Comparison of ENCODE assay signal across 12 mouse cellular contexts in the genomic region with DNA sequence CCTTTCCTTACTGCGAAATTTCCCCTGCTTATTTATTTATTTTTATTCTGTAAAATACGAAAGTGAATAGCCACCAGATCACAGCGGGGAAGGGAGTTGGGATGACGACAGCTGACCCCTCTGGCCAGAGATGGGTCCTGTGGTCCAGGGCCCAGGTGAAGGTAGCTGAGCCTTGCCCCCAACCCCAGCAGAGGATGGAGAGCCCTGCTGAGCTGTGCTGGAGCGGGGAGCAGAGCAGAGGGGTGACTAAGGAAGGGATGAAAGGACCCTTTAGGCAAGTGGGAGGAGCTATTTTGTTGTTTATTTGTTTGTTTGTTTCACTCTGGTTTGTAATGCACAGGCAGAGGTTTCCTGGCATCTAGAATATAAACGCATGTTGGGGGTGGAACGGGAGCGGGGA. TPM values are rescaled to one million over a fixed set of nuclear protein-coding genes. Genes with fewer than 3 reads are reported as not detected.
A peak's percentile ranks its signal among the peaks of the same experiment; 100 is the strongest.
DNase-seq lines count a peak whose midpoint lies in the region; ATAC-seq lines count a peak whose summit lies in the region.
"Had no signal": no experiment of that assay in that cellular context is flagged by ENCODE, and none has a peak within 500 bp of the region (broad histone marks: within the 10 kb centered on the region; RNA-seq: fewer than 3 reads in every experiment).

No protein-coding gene starts in this region.

- no peaks in the 10 kb centered on the region for H3K9me3 ChIP-seq in kidney, embryonic 14.5 days (ENCODE audit: control insufficient read depth, low read length)
- no peaks in the 10 kb centered on the region for H3K9me3 ChIP-seq in embryonic facial prominence, embryonic 12.5 days
- H3K9me3 ChIP-seq in hindbrain, embryonic 12.5 days (replicated peaks), result no peaks in the 10 kb centered on the region
- H3K9me3 ChIP-seq in midbrain, embryonic 14.5 days (ENCODE audit: control insufficient read depth, low read length), result no peaks in the 10 kb centered on the region
- no peaks in the 10 kb centered on the region for H3K9me3 ChIP-seq in intestine, embryonic 16.5 days (ENCODE audit: control insufficient read depth, low read length)
- no peaks in the 10 kb centered on the region for H3K9me3 ChIP-seq in heart, embryonic 11.5 days (replicated peaks; ENCODE audit: control insufficient read depth, low read length)

- peak overlapping the region; percentile 18; the same call in 1 of the 2 replicates for H3K4me2 ChIP-seq in kidney, embryonic 14.5 days (replicated peaks; ENCODE audit: low read depth, low read length)
- peak overlapping the region; percentile 28; the same call in 1 of the 2 replicates for H3K4me2 ChIP-seq in embryonic facial prominence, embryonic 12.5 days (replicated peaks)
- H3K4me2 ChIP-seq in hindbrain, embryonic 12.5 days (replicated peaks), result peak overlapping the region; percentile 42
- H3K4me2 ChIP-seq in midbrain, embryonic 14.5 days (ENCODE audit: low read length), result peak overlapping the region; percentile 44
- no peak overlapping the region for H3K4me2 ChIP-seq in intestine, embryonic 16.5 days (ENCODE audit: low read depth, low read length)
- H3K4me2 ChIP-seq in heart, embryonic 11.5 days, result no peak overlapping the region

- H3K36me3 ChIP-seq in kidney, embryonic 14.5 days (ENCODE audit: control insufficient read depth, insufficient read depth, low read length), result no peaks in the 10 kb centered on the region
- H3K36me3 ChIP-seq in embryonic facial prominence, embryonic 12.5 days, result no peaks in the 10 kb centered on the region
- H3K36me3 ChIP-seq in hindbrain, embryonic 12.5 days, result no peaks in the 10 kb centered on the region
- H3K36me3 ChIP-seq in midbrain, embryonic 14.5 days (ENCODE audit: control insufficient read depth, insufficient read depth, low read length), result no peaks in the 10 kb centered on the region
- H3K36me3 ChIP-seq in intestine, embryonic 16.5 days (ENCODE audit: control insufficient read depth, insufficient read depth, low read length), result no peaks in the 10 kb centered on the region
- no peaks in the 10 kb centered on the region for H3K36me3 ChIP-seq in heart, embryonic 11.5 days (ENCODE audit: control insufficient read depth, insufficient read depth, low read length)

- H3K4me3 ChIP-seq in kidney, embryonic 14.5 days (ENCODE audit: low read length), result no peak overlapping the region
- H3K4me3 ChIP-seq in embryonic facial prominence, embryonic 12.5 days, result no peak overlapping the region
- H3K4me3 ChIP-seq in hindbrain, embryonic 12.5 days, result peak overlapping the region; percentile 11; the same call in 1 of the 2 replicates
- 0 out of 2 replicates have a peak overlapping the region, but pooled peaks have one; percentile 2 for H3K4me3 ChIP-seq in midbrain, embryonic 14.5 days (replicated peaks; ENCODE audit: low read depth, low read length)
- H3K4me3 ChIP-seq in intestine, embryonic 16.5 days (ENCODE audit: low read length), result no peak overlapping the region
- H3K4me3 ChIP-seq in heart, embryonic 11.5 days (ENCODE audit: low read depth, low read length), result no peak overlapping the region

- H3K4me1 ChIP-seq in kidney, embryonic 14.5 days (ENCODE audit: control insufficient read depth, insufficient read depth, low read length), result peaks cover 13% of the 10 kb centered on the region; the same call in 1 of the 2 replicates
- peaks cover 19% of the 10 kb centered on the region for H3K4me1 ChIP-seq in embryonic facial prominence, embryonic 12.5 days
- H3K4me1 ChIP-seq in hindbrain, embryonic 12.5 days, result peaks cover 35% of the 10 kb centered on the region
- H3K4me1 ChIP-seq in midbrain, embryonic 14.5 days (ENCODE audit: control insufficient read depth, insufficient read depth, low read length), result peaks cover 34% of the 10 kb centered on the region
- peaks cover 9% of the 10 kb centered on the region for H3K4me1 ChIP-seq in intestine, embryonic 16.5 days (ENCODE audit: control insufficient read depth, insufficient read depth, low read length)
- H3K4me1 ChIP-seq in heart, embryonic 11.5 days (ENCODE audit: control insufficient read depth, insufficient read depth, low read length), result peaks cover 9% of the 10 kb centered on the region; the same call in 1 of the 2 replicates

- no peak for ATAC-seq in kidney, embryonic 14.5 days (ENCODE audit: low FRiP score, low TSS enrichment)
- ATAC-seq in embryonic facial prominence, embryonic 12.5 days (ENCODE audit: insufficient number of reproducible peaks, insufficient read depth, low FRiP score, low TSS enrichment), result no peak
- ATAC-seq in hindbrain, embryonic 12.5 days (ENCODE audit: low FRiP score), result peak; percentile 58
- peak; percentile 35; the same call in 1 of the 2 replicates for ATAC-seq in midbrain, embryonic 14.5 days (ENCODE audit: low FRiP score, low TSS enrichment)
- ATAC-seq in intestine, embryonic 16.5 days, result no peak
- no peak for ATAC-seq in heart, embryonic 11.5 days (replicated peaks; ENCODE audit: insufficient number of reproducible peaks, low FRiP score, low TSS enrichment)
- ATAC-seq: inflammation-experienced regulatory T-cells, adult 6 months had no signal

- no peak overlapping the region for H3K27ac ChIP-seq in kidney, embryonic 14.5 days (ENCODE audit: low read depth, low read length)
- no peak overlapping the region for H3K27ac ChIP-seq in embryonic facial prominence, embryonic 12.5 days
- peak overlapping the region; percentile 96 for H3K27ac ChIP-seq in hindbrain, embryonic 12.5 days
- peak overlapping the region; percentile 96 for H3K27ac ChIP-seq in midbrain, embryonic 14.5 days (replicated peaks; ENCODE audit: low read depth, low read length)
- H3K27ac ChIP-seq in intestine, embryonic 16.5 days (ENCODE audit: low read length), result no peak overlapping the region
- H3K27ac ChIP-seq in heart, embryonic 11.5 days (ENCODE audit: low read depth, low read length), result no peak overlapping the region
- H3K27ac ChIP-seq: macrophage had no signal

- WGBS in kidney, embryonic 14.5 days, result 28% methylated on average over 8 of the region's 8 CpGs
- WGBS in embryonic facial prominence, embryonic 12.5 days, result 33% methylated on average over 8 of the region's 8 CpGs
- WGBS in hindbrain, embryonic 12.5 days, result 26% methylated on average over 8 of the region's 8 CpGs
- WGBS in midbrain, embryonic 14.5 days, result 17% methylated on average over 8 of the region's 8 CpGs
- WGBS in intestine, embryonic 16.5 days, result 40% methylated on average over 8 of the region's 8 CpGs
- WGBS in heart, embryonic 11.5 days (ENCODE audit: insufficient replicate concordance), result 28% methylated on average over 8 of the region's 8 CpGs

- H3K27me3 ChIP-seq in kidney, embryonic 14.5 days (ENCODE audit: control insufficient read depth, insufficient read depth, low read length), result no peaks in the 10 kb centered on the region
- no peaks in the 10 kb centered on the region for H3K27me3 ChIP-seq in embryonic facial prominence, embryonic 12.5 days
- H3K27me3 ChIP-seq in hindbrain, embryonic 12.5 days, result no peaks in the 10 kb centered on the region
- H3K27me3 ChIP-seq in midbrain, embryonic 14.5 days (ENCODE audit: control insufficient read depth, insufficient read depth, low read length), result no peaks in the 10 kb centered on the region
- H3K27me3 ChIP-seq in intestine, embryonic 16.5 days (replicated peaks; ENCODE audit: control insufficient read depth, insufficient read depth, low read length), result no peaks in the 10 kb centered on the region
- no peaks in the 10 kb centered on the region for H3K27me3 ChIP-seq in heart, embryonic 11.5 days (ENCODE audit: control insufficient read depth, insufficient read depth, low read length)

- H3K9ac ChIP-seq in kidney, embryonic 14.5 days (ENCODE audit: low read depth, low read length), result no peak overlapping the region
- no peak overlapping the region for H3K9ac ChIP-seq in embryonic facial prominence, embryonic 12.5 days
- H3K9ac ChIP-seq in hindbrain, embryonic 12.5 days, result peak overlapping the region; percentile 47
- H3K9ac ChIP-seq in midbrain, embryonic 14.5 days (replicated peaks; ENCODE audit: low read length), result no peak overlapping the region
- no peak overlapping the region for H3K9ac ChIP-seq in intestine, embryonic 16.5 days (ENCODE audit: low read depth, low read length)
- no peak overlapping the region for H3K9ac ChIP-seq in heart, embryonic 11.5 days (ENCODE audit: low read depth, low read length)

- DNase-seq in kidney, adult 8-10 months, result no peak
- no peak for DNase-seq in midbrain, embryonic 14.5 days
- DNase-seq in spleen, postnatal 4 days (ENCODE audit: low spot score in 2 of 2), result no peak
- DNase-seq: adrenal gland, adult 8-10 months had no signal

RNA-seq across cellular contexts. Expression of gene Sh2d6, which starts 2.2 kb away (rescaled TPM):
- not detected in 2 replicates for polyA plus RNA-seq in kidney, embryonic 14.5 days (2014; fragmentation: Nextera tagmentation; extraction: Ambion mirVana)
- polyA plus RNA-seq in embryonic facial prominence, embryonic 12.5 days (2016; fragmentation: Nextera tagmentation; extraction: Ambion mirVana), result not detected in 2 replicates
- polyA plus RNA-seq in hindbrain, embryonic 12.5 days (2016; fragmentation: Nextera tagmentation; extraction: Ambion mirVana), result 0.62 and 0.82 TPM in 2 replicates
- 0.98 and 1.1 TPM in 2 replicates for polyA plus RNA-seq in midbrain, embryonic 14.5 days (2014; fragmentation: Nextera tagmentation; extraction: Ambion mirVana)
- 0.32 and 0.42 TPM in 2 replicates for polyA plus RNA-seq in intestine, embryonic 16.5 days (2015; fragmentation: Nextera tagmentation; extraction: Ambion mirVana)
- not detected in 2 replicates for polyA plus RNA-seq in heart, embryonic 11.5 days (2014; fragmentation: Nextera tagmentation; extraction: Ambion mirVana)
- polyA plus RNA-seq: inflammation-experienced regulatory T-cells, adult 6 months; liver, adult 2 months had no signal

RNA-seq across cellular contexts. Expression of gene Capg, which starts 24.9 kb away (rescaled TPM):
- 63.8 and 66.6 TPM in 2 replicates for polyA plus RNA-seq in kidney, embryonic 14.5 days (2014; fragmentation: Nextera tagmentation; extraction: Ambion mirVana)
- polyA plus RNA-seq in embryonic facial prominence, embryonic 12.5 days (2016; fragmentation: Nextera tagmentation; extraction: Ambion mirVana), result 25.9 and 28.0 TPM in 2 replicates
- polyA plus RNA-seq in hindbrain, embryonic 12.5 days (2016; fragmentation: Nextera tagmentation; extraction: Ambion mirVana), result 10.6 and 15.0 TPM in 2 replicates
- 3.3 and 8.6 TPM in 2 replicates for polyA plus RNA-seq in midbrain, embryonic 14.5 days (2014; fragmentation: Nextera tagmentation; extraction: Ambion mirVana)
- polyA plus RNA-seq in intestine, embryonic 16.5 days (2015; fragmentation: Nextera tagmentation; extraction: Ambion mirVana), result 33.1 and 35.2 TPM in 2 replicates
- 22.7 and 25.9 TPM in 2 replicates for polyA plus RNA-seq in heart, embryonic 11.5 days (2014; fragmentation: Nextera tagmentation; extraction: Ambion mirVana)

Comparison
In these comparisons a context has a peak if more than half of its experiments do, and no peak if none do; other contexts are left out.
1. ATAC-seq: peak in hindbrain, embryonic 12.5 days (single experiment) and midbrain, embryonic 14.5 days (single experiment); none in kidney, embryonic 14.5 days (single experiment), embryonic facial prominence, embryonic 12.5 days (single experiment), intestine, embryonic 16.5 days (single experiment) and heart, embryonic 11.5 days (single experiment).
2. H3K27ac ChIP-seq: peak in hindbrain, embryonic 12.5 days (single experiment) and midbrain, embryonic 14.5 days (single experiment); none in kidney, embryonic 14.5 days (single experiment), embryonic facial prominence, embryonic 12.5 days (single experiment), intestine, embryonic 16.5 days (single experiment) and heart, embryonic 11.5 days (single experiment).
3. H3K4me2 ChIP-seq: peak in kidney, embryonic 14.5 days (single experiment), embryonic facial prominence, embryonic 12.5 days (single experiment), hindbrain, embryonic 12.5 days (single experiment) and midbrain, embryonic 14.5 days (single experiment); none in intestine, embryonic 16.5 days (single experiment) and heart, embryonic 11.5 days (single experiment).
4. H3K4me3 ChIP-seq: peak in hindbrain, embryonic 12.5 days (single experiment) and midbrain, embryonic 14.5 days (single experiment); none in kidney, embryonic 14.5 days (single experiment), embryonic facial prominence, embryonic 12.5 days (single experiment), intestine, embryonic 16.5 days (single experiment) and heart, embryonic 11.5 days (single experiment).